Mouse (Mus musculus) heart, postnatal 0 days (tissue): ENCODE results near the gene Chpt1.

Experiments
- CTCF ChIP-seq: IDR thresholded peaks from 2 replicates; pipeline ENCODE4 v1.5.1; 2016; ENCODE audit warnings: antibody characterized with exemption, control low read depth, low read depth
- EP300 ChIP-seq: IDR thresholded peaks from 2 replicates; pipeline ENCODE4 v1.6.1; 2016; ENCODE audit warnings: antibody characterized with exemption, low read depth

DNA sequence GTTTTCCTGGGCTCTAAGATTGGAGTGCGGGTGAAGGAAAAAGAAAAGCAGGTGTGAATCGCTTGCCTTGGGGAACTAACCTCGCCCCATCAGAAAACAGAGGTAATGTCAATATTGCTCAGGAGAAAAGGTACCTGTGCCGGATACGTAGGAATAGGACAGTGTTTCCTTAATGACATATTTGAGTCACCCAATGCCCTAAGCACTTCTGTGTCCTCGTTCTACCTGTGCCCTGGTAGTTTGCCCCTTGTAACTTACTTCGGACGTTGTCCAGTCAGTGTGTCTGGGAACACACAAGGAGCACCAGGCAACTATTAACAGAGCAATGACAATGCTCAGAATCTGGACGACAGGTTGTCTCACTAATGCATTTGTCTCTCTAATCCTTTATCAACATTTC lies 7.5 kb upstream of the Chpt1 start:
- TF ChIP-seq CTCF (no peak), EP300 (no peak)
